Mouse (Mus musculus): ENCODE data around the gene B9d2. TPM values are rescaled to one million over a fixed set of nuclear protein-coding genes. Genes with fewer than 3 reads are reported as not detected.
"Not testable (repeated sequence)": the region's sequence is repeated elsewhere in the genome, so short reads cannot be mapped to it uniquely, and the experiment has no call there.

The B9d2 gene
- polyA plus RNA-seq, 1 experiment from 2014 or later, result 25.8 TPM

GRCm38 (mm10) chr7:25720760-25721159 lies 40.2 kb downstream of the B9d2 start:
- H3K9ac ChIP-seq, result no peak overlapping the region
- WGBS, result 90% methylated on average over 5 of the region's 5 CpGs
- H3K9me3 ChIP-seq, result no peaks in the 10 kb centered on the region
- H3K4me1 ChIP-seq, result peaks cover 18% of the 10 kb centered on the region
- no peaks in the 10 kb centered on the region for H3K27me3 ChIP-seq
- no peak for ATAC-seq (ENCODE audit: low FRiP score, low read depth)
- peaks cover 59% of the 10 kb centered on the region for H3K36me3 ChIP-seq
- H3K27ac ChIP-seq, result no peak overlapping the region
- H3K4me2 ChIP-seq (replicated peaks), result no peak overlapping the region
- H3K4me3 ChIP-seq, result no peak overlapping the region

GRCm38 (mm10) chr7:25721776-25722175 lies 41.2 kb downstream of the B9d2 start:
- H3K9me3 ChIP-seq; H3K27ac ChIP-seq; H3K4me2 ChIP-seq (replicated peaks); H3K4me3 ChIP-seq; H3K27me3 ChIP-seq; H3K9ac ChIP-seq; ATAC-seq (ENCODE audit: low FRiP score, low read depth): not testable (repeated sequence)
- H3K4me1 ChIP-seq, result peaks cover 18% of the 10 kb centered on the region
- H3K36me3 ChIP-seq, result peaks cover 65% of the 10 kb centered on the region

- Histone ChIP-seq H3K4me2 (replicated peaks) (no peak overlapping the region), H3K4me1 (no peaks in the 10 kb centered on the region), H3K36me3 (peaks cover 96% of the 10 kb centered on the region), H3K9me3 (no peaks in the 10 kb centered on the region), H3K27ac (no peak overlapping the region), H3K4me3 (no peak overlapping the region), H3K27me3 (no peaks in the 10 kb centered on the region), H3K9ac (no peak overlapping the region)
- ATAC-seq (ENCODE audit: low FRiP score, low read depth), result no peak
- 85% methylated on average over 19 of the region's 19 CpGs for WGBS
Observed at GRCm38 (mm10) chr7:25725886-25726285, 45.3 kb downstream of the B9d2 start.

- no peak overlapping the region for H3K27ac ChIP-seq
- H3K4me2 ChIP-seq (replicated peaks), result no peak overlapping the region
- WGBS, result 85% methylated on average over 5 of the region's 5 CpGs
- no peaks in the 10 kb centered on the region for H3K9me3 ChIP-seq
- peaks cover 98% of the 10 kb centered on the region for H3K36me3 ChIP-seq
- no peaks in the 10 kb centered on the region for H3K27me3 ChIP-seq
- no peak for ATAC-seq (ENCODE audit: low FRiP score, low read depth)
- H3K9ac ChIP-seq, result no peak overlapping the region
- no peak overlapping the region for H3K4me3 ChIP-seq
- H3K4me1 ChIP-seq, result no peaks in the 10 kb centered on the region
Observed at GRCm38 (mm10) chr7:25727800-25728199, 47.2 kb downstream of the B9d2 start.

GRCm38 (mm10) chr7:25729396-25729795 lies 48.8 kb downstream of the B9d2 start:
- Histone ChIP-seq H3K4me1 (no peaks in the 10 kb centered on the region), H3K27me3 (no peaks in the 10 kb centered on the region), H3K9me3 (no peaks in the 10 kb centered on the region), H3K27ac (no peak overlapping the region), H3K36me3 (peaks cover 97% of the 10 kb centered on the region), H3K4me3 (no peak overlapping the region), H3K9ac (no peak overlapping the region), H3K4me2 (replicated peaks) (no peak overlapping the region)
- no peak for ATAC-seq (ENCODE audit: low FRiP score, low read depth)
- 45% methylated on average over 2 of the region's 2 CpGs for WGBS

- Histone ChIP-seq H3K27ac (no peak overlapping the region), H3K4me2 (replicated peaks) (no peak overlapping the region), H3K27me3 (no peaks in the 10 kb centered on the region), H3K9me3 (no peaks in the 10 kb centered on the region), H3K36me3 (peaks cover 97% of the 10 kb centered on the region), H3K4me3 (no peak overlapping the region), H3K4me1 (no peaks in the 10 kb centered on the region), H3K9ac (no peak overlapping the region)
- ATAC-seq (ENCODE audit: low FRiP score, low read depth), result no peak
- whole genome bisulfite sequencing, result 83% methylated on average over 2 of the region's 2 CpGs
Observed at GRCm38 (mm10) chr7:25729862-25730261, 49.3 kb downstream of the B9d2 start.

GRCm38 (mm10) chr7:25731294-25732055 lies 50.9 kb downstream of the B9d2 start:
- Histone ChIP-seq H3K4me1 (no peaks in the 10 kb centered on the region), H3K9me3 (no peaks in the 10 kb centered on the region), H3K27me3 (no peaks in the 10 kb centered on the region), H3K4me2 (replicated peaks) (no peak overlapping the region), H3K36me3 (peaks cover 97% of the 10 kb centered on the region), H3K27ac (no peak overlapping the region), H3K4me3 (no peak overlapping the region), H3K9ac (no peak overlapping the region)
- no peak for ATAC-seq (ENCODE audit: low FRiP score, low read depth)
- WGBS, result 90% methylated on average over 8 of the region's 8 CpGs

- no peak for ATAC-seq (ENCODE audit: low FRiP score, low read depth)
- H3K4me3 ChIP-seq, result no peak overlapping the region
- no peak overlapping the region for H3K4me2 ChIP-seq (replicated peaks)
- WGBS, result 65% methylated on average over 4 of the region's 4 CpGs
- H3K9ac ChIP-seq, result no peak overlapping the region
- H3K9me3 ChIP-seq, result no peaks in the 10 kb centered on the region
- peaks cover 99% of the 10 kb centered on the region for H3K36me3 ChIP-seq
- no peak overlapping the region for H3K27ac ChIP-seq
- H3K27me3 ChIP-seq, result no peaks in the 10 kb centered on the region
- no peaks in the 10 kb centered on the region for H3K4me1 ChIP-seq
Observed at GRCm38 (mm10) chr7:25734991-25735390, 54.4 kb downstream of the B9d2 start.

Other genes starting within 250 kb of the B9d2 start
- gene Ceacam1, start 203.2 kb upstream of the B9d2 start, polyA plus RNA-seq (2015; fragmentation: Nextera tagmentation; extraction: Ambion mirVana), result 0.54 and 0.74 TPM in 2 replicates
- gene Ceacam2, start 140.9 kb upstream of the B9d2 start, polyA plus RNA-seq (2015; fragmentation: Nextera tagmentation; extraction: Ambion mirVana), result 0.06 TPM in 1 of 2 replicates, not detected in the other
- not detected in 2 replicates for gene Erich4, start 64.9 kb upstream of the B9d2 start, polyA plus RNA-seq (2015; fragmentation: Nextera tagmentation; extraction: Ambion mirVana)
- 37.3 and 39.6 TPM in 2 replicates for gene Dmac2, start 61.4 kb upstream of the B9d2 start, polyA plus RNA-seq (2015; fragmentation: Nextera tagmentation; extraction: Ambion mirVana)
- gene B3gnt8, start 54.1 kb upstream of the B9d2 start, polyA plus RNA-seq (2015; fragmentation: Nextera tagmentation; extraction: Ambion mirVana), result 4.3 and 5.1 TPM in 2 replicates
- 61.6 and 65.0 TPM in 2 replicates for gene Bckdha, start 21.8 kb upstream of the B9d2 start, polyA plus RNA-seq (2015; fragmentation: Nextera tagmentation; extraction: Ambion mirVana)
- 73.1 and 73.4 TPM in 2 replicates for gene Exosc5, start 21.6 kb upstream of the B9d2 start, polyA plus RNA-seq (2015; fragmentation: Nextera tagmentation; extraction: Ambion mirVana)
- gene Tmem91, start 5.6 kb upstream of the B9d2 start, polyA plus RNA-seq (2015; fragmentation: Nextera tagmentation; extraction: Ambion mirVana), result 3.7 and 4.9 TPM in 2 replicates
- gene Tgfb1, start 6.2 kb downstream of the B9d2 start, polyA plus RNA-seq (2015; fragmentation: Nextera tagmentation; extraction: Ambion mirVana), result 1.7 and 2.4 TPM in 2 replicates
- gene Ccdc97, start 38.3 kb downstream of the B9d2 start, polyA plus RNA-seq (2015; fragmentation: Nextera tagmentation; extraction: Ambion mirVana), result 22.0 and 24.6 TPM in 2 replicates
- 62.6 and 63.5 TPM in 2 replicates for gene Hnrnpul1, start 74.0 kb downstream of the B9d2 start, polyA plus RNA-seq (2015; fragmentation: Nextera tagmentation; extraction: Ambion mirVana)
- 84.1 and 103 TPM in 2 replicates for gene Axl, start 107.9 kb downstream of the B9d2 start, polyA plus RNA-seq (2015; fragmentation: Nextera tagmentation; extraction: Ambion mirVana)
- gene Cyp2s1, start 136.1 kb downstream of the B9d2 start, polyA plus RNA-seq (2015; fragmentation: Nextera tagmentation; extraction: Ambion mirVana), result 1.8 and 2.2 TPM in 2 replicates
- not detected in 2 replicates for gene Cyp2b10, start 216.8 kb downstream of the B9d2 start, polyA plus RNA-seq (2015; fragmentation: Nextera tagmentation; extraction: Ambion mirVana)

All from limb, embryonic 13.5 days (tissue).